Mouse (Mus musculus) kidney, adult 2 months (tissue): Measurements from ENCODE around the gene Aspscr1.

Experiments used
- CTCF ChIP-seq: fragments of 200-500 bp; conservative IDR thresholded peaks from 2 replicates; pipeline ENCODE4 v1.5.1; 2011; ENCODE audit warnings: low read depth, mild to moderate bottlenecking, control low read depth, low read length, moderate library complexity, mixed read lengths; ENCODE audit not compliant: insufficient read depth, insufficient read length
- POLR2A ChIP-seq: fragments of 200-500 bp; IDR thresholded peaks from one replicate; pipeline ENCODE4 v1.6.1; 2011; ENCODE audit warnings: low read depth, low read length, control low read depth

DNA sequence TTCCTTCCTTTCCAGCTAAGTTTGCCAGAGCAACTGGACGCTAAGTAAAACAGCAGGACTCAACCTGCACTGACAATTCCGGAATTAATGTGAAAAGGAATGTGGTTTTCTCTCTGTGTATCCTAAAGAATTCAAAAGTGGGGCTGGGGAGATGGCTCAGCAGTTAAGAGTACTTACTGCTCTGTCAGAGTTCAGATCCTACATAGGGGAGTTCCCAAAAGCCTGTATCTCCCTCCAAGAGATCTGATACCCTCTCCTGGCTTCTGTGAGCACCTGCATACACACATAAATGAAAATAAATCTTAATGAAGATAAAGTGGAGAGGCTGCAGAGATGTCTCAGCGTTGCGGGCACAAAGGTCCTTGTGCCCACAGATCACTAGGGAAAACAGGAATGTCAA, 78.8 kb downstream of the Aspscr1 start:
- TF ChIP-seq POLR2A (no peak), CTCF (no peak)
